Mouse (Mus musculus): ENCODE measurements around the gene Lrrfip2. TPM values are rescaled to one million over a fixed set of nuclear protein-coding genes. Genes with fewer than 3 reads are reported as not detected.

Lrrfip2 gene
- polyA plus RNA-seq, 1 experiment from 2014 or later: 43.5 TPM

DNA sequence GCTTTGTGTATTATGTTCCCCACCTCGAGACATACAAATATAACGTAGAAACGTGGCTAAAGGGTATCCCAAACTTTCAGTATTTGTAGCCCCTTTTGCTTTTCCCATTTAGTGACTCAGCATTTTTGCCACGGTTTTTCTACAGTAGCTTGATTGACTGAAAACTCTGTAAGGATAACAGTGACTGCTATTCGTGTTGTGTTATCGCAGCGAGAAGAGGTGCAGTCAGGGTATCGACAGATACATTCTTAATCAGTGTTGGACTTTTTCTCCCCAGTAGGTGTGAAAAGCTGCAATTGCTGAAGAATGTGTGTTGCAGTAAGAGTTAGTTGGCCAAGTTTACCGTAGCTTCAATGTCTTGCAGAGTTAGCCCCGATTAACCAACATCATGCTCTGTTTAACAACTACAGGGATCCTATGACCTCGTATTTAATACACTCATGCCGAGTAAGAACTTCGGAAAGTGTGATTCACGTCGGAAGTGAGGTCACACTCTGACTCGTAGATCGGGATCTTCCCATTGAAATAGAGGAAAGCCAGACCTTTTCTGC, 1.6 kb downstream of the Lrrfip2 start:
- WGBS: 11% methylated on average over 17 of the region's 17 CpGs
- H3K4me3 ChIP-seq: peak overlapping the region; percentile 93
- peaks cover 10% of the 10 kb centered on the region for H3K4me1 ChIP-seq
- no peaks in the 10 kb centered on the region for H3K27me3 ChIP-seq
- no peak overlapping the region for H3K27ac ChIP-seq
- H3K4me2 ChIP-seq (replicated peaks): peak overlapping the region; percentile 66
- ATAC-seq (ENCODE audit: insufficient number of reproducible peaks, insufficient read depth, low FRiP score, low TSS enrichment): no peak
- no peaks in the 10 kb centered on the region for H3K9me3 ChIP-seq
- H3K36me3 ChIP-seq: no peaks in the 10 kb centered on the region
- peak overlapping the region; percentile 87; the same call in 1 of the 2 replicates for H3K9ac ChIP-seq

DNA sequence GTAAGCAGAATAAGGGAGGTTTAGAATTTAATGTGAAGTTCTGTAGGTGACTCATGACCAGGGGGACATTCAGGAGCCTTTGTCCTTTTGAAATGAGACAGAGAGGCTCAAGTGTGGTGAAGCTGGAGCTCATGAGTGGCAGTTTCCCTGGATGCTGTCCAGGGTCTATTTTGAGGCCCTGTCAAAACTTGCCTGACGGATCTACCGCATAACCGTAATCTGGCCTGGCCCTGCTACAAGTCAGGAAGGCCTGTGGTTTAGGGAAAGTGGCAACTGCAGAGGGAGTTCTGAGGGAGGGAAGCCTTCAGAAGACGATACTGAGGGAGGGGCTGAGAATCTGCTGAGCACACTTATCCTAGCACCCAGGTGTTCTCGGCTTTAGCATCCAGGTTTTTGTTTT, 5.1 kb downstream of the Lrrfip2 start:
- no peak overlapping the region for H3K9ac ChIP-seq

DNA sequence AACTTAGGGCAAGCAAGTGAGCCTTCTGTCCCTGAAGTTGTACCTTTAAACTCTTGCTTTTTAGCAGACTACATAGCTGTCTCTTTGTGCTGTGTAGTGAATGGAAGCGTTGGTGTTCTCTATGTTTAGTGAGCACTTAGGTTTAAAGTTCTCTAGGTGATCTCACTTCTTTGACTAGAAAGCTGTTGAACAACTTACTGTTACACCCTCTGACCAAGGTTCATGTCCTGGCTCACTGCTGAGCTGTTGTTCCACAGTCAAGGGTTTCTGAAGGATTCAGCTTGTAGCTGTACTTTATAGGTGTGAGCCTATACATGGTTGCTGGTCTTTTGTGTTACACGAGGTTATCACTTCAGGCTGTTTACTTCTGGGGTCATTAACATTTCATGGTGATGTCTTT, 5.9 kb downstream of the Lrrfip2 start:
- Histone ChIP-seq H3K4me2 (replicated peaks) (no peak overlapping the region), H3K9ac (no peak overlapping the region), H3K27ac (no peak overlapping the region), H3K36me3 (no peaks in the 10 kb centered on the region), H3K4me1 (peaks cover 10% of the 10 kb centered on the region), H3K9me3 (no peaks in the 10 kb centered on the region), H3K4me3 (no peak overlapping the region), H3K27me3 (no peaks in the 10 kb centered on the region)
- WGBS: 72% methylated on average over 2 of the region's 2 CpGs
- no peak for ATAC-seq (ENCODE audit: insufficient number of reproducible peaks, insufficient read depth, low FRiP score, low TSS enrichment)

More for the DNA sequence above, 5.1 kb downstream of the Lrrfip2 start:
- Histone ChIP-seq H3K36me3 (no peaks in the 10 kb centered on the region), H3K4me3 (no peak overlapping the region), H3K9me3 (no peaks in the 10 kb centered on the region), H3K4me2 (replicated peaks) (no peak overlapping the region), H3K27me3 (no peaks in the 10 kb centered on the region), H3K27ac (no peak overlapping the region), H3K4me1 (peaks cover 10% of the 10 kb centered on the region)
- ATAC-seq (ENCODE audit: insufficient number of reproducible peaks, insufficient read depth, low FRiP score, low TSS enrichment): no peak
- WGBS: 68% methylated on average over 5 of the region's 5 CpGs

DNA sequence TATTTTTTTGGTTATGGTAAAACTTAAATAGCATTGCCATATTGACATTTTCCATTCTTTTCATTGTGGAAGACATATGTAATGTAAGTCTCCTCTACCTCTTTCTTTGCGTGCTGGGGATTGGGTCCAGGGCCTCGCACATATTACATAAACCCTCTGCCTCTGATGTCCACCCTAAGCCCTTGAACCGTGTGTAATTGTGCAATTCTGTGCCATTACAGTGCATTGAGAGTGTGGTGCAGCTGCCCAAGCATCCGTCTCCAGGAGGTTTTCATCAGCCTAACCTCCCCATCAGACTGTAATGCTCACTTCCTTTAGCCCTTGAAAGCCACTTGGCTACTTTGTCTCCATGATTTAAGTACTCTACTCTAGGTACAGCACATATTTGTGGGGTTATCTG, 7.0 kb downstream of the Lrrfip2 start:
- WGBS: 75% methylated on average over 4 of the region's 4 CpGs
- Histone ChIP-seq H3K9me3 (no peaks in the 10 kb centered on the region), H3K27ac (no peak overlapping the region), H3K4me1 (peaks cover 5% of the 10 kb centered on the region), H3K4me3 (no peak overlapping the region), H3K4me2 (replicated peaks) (no peak overlapping the region), H3K27me3 (no peaks in the 10 kb centered on the region), H3K36me3 (no peaks in the 10 kb centered on the region), H3K9ac (no peak overlapping the region)
- ATAC-seq (ENCODE audit: insufficient number of reproducible peaks, insufficient read depth, low FRiP score, low TSS enrichment): no peak

DNA sequence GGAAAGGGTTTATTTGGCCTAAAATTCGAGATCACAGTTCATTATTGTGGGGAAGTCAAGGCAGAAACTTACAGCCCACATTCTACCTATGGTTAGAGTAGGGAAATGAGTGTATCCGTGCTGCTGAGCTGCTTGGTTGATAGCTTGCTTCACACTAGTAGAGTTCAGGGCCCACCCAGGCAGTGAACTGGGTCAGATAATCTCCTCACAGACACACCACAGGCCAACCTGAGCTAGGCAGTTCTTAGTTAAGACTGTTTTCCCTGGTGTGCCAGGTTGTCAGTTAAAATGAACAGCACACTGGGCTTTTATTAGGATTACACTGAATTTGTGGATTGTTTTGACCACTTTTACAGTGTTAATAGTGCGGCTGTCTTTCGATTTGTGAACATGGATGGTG, 9.3 kb downstream of the Lrrfip2 start:
- H3K9ac ChIP-seq: no peak overlapping the region
- H3K9me3 ChIP-seq: no peaks in the 10 kb centered on the region
- H3K4me2 ChIP-seq (replicated peaks): no peak overlapping the region
- 84% methylated on average over 4 of the region's 4 CpGs for WGBS
- H3K4me1 ChIP-seq: peaks cover 3% of the 10 kb centered on the region; the same call in 1 of the 2 replicates
- no peaks in the 10 kb centered on the region for H3K27me3 ChIP-seq
- H3K4me3 ChIP-seq: no peak overlapping the region
- no peak for ATAC-seq (ENCODE audit: insufficient number of reproducible peaks, insufficient read depth, low FRiP score, low TSS enrichment)
- no peak overlapping the region for H3K27ac ChIP-seq
- H3K36me3 ChIP-seq: no peaks in the 10 kb centered on the region

DNA sequence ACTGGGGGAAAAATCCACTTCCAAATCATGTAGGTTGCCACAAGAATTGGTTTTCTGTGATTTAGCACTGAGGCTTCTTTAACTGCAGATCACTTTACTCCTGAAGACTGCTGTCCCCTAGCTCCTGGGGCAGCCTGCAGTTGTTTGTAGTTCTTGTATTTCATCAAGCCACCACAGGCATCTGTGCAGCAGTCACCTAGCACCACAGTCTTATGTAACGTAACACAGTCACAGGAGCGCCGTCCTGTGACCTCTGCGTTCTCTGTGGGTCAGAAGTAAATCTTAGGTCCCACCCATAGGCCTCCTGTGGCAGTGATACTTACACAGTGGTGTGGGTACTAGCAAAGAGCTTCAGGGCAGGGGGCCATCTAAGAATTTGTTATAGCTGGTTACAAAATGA, 10.4 kb downstream of the Lrrfip2 start:
- Histone ChIP-seq H3K4me2 (replicated peaks) (no peak overlapping the region), H3K4me3 (no peak overlapping the region), H3K9ac (no peak overlapping the region), H3K9me3 (no peaks in the 10 kb centered on the region), H3K27me3 (no peaks in the 10 kb centered on the region), H3K27ac (no peak overlapping the region), H3K36me3 (no peaks in the 10 kb centered on the region), H3K4me1 (no peaks in the 10 kb centered on the region)
- 52% methylated on average over 4 of the region's 4 CpGs for WGBS
- no peak for ATAC-seq (ENCODE audit: insufficient number of reproducible peaks, insufficient read depth, low FRiP score, low TSS enrichment)

DNA sequence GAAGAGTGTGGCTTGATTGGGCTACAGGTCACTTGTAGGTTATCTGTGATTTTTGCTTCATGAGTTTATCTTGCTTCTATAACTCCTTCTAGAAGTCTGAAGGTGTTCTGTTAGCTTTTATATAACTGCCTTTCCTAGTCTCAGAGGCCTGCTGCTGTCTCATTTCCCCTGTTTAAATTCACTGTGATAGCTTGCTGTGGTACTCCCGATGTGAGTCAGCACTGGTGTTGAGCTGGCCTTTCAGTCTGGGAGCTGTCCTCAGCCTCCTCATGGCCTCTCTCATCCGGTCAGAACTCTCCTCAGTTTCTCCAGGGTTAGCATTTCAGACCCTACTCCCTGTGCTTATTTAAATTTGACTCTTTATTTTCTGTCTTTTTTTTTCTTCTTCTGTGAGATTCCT, 12.7 kb downstream of the Lrrfip2 start:
- ATAC-seq (ENCODE audit: insufficient number of reproducible peaks, insufficient read depth, low FRiP score, low TSS enrichment): no peak
- H3K36me3 ChIP-seq: no peaks in the 10 kb centered on the region
- H3K27me3 ChIP-seq: no peaks in the 10 kb centered on the region
- H3K27ac ChIP-seq: no peak overlapping the region
- no peak overlapping the region for H3K4me3 ChIP-seq
- H3K9me3 ChIP-seq: no peaks in the 10 kb centered on the region
- no peak overlapping the region for H3K9ac ChIP-seq
- no peak overlapping the region for H3K4me2 ChIP-seq (replicated peaks)
- H3K4me1 ChIP-seq: no peaks in the 10 kb centered on the region
- 73% methylated on average over 2 of the region's 2 CpGs for WGBS

DNA sequence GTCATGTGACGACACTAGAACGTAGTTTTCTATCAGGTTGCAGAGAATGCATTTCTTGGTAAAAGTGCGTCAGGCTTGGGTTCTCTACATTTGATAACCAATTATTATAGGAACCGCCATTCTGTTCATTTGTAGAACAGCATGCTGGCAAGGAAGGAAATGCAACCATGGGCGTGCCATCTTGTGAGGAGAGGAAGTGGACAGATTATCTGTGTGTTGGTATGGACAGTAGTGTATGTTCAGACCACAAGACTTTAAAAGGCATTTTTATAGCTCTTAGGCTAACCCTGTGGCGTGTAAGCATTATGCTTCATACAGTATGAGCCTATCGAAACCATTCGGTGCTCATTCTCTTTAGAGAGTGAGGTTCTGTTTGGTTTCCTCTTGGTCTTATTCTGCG, 20.8 kb downstream of the Lrrfip2 start:
- no peak overlapping the region for H3K4me2 ChIP-seq (replicated peaks)
- H3K27me3 ChIP-seq: no peaks in the 10 kb centered on the region
- no peak overlapping the region for H3K9ac ChIP-seq
- no peaks in the 10 kb centered on the region for H3K4me1 ChIP-seq
- ATAC-seq (ENCODE audit: insufficient number of reproducible peaks, insufficient read depth, low FRiP score, low TSS enrichment): no peak
- H3K4me3 ChIP-seq: no peak overlapping the region
- 92% methylated on average over 9 of the region's 9 CpGs for WGBS
- H3K9me3 ChIP-seq: no peaks in the 10 kb centered on the region
- H3K27ac ChIP-seq: no peak overlapping the region
- H3K36me3 ChIP-seq: no peaks in the 10 kb centered on the region

DNA sequence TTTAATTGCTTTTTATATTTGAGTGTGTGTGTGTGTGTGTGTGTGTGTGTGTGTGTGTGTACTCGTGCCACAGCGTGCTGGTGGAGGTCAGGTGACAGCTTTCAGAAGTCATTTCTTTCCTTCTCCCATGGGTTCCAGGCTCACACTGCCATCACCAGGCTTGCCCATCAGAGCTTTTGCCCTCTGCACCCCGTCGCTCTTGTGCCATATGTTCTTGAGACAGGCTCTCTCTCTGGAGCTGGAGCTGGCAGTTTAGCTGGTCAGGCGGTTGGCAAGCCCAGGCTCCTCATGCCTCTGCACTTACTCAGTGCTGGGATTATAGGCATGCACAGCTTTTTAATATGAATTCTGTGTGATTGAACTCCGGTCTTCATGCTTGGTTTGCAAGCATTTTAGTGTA, 25.3 kb downstream of the Lrrfip2 start:
- no peak for ATAC-seq (ENCODE audit: insufficient number of reproducible peaks, insufficient read depth, low FRiP score, low TSS enrichment)
- H3K27ac ChIP-seq: no peak overlapping the region
- no peak overlapping the region for H3K9ac ChIP-seq
- no peaks in the 10 kb centered on the region for H3K36me3 ChIP-seq
- no peaks in the 10 kb centered on the region for H3K4me1 ChIP-seq
- no peak overlapping the region for H3K4me2 ChIP-seq (replicated peaks)
- no peaks in the 10 kb centered on the region for H3K27me3 ChIP-seq
- no peak overlapping the region for H3K4me3 ChIP-seq
- H3K9me3 ChIP-seq: no peaks in the 10 kb centered on the region
- 88% methylated on average over 6 of the region's 6 CpGs for WGBS

DNA sequence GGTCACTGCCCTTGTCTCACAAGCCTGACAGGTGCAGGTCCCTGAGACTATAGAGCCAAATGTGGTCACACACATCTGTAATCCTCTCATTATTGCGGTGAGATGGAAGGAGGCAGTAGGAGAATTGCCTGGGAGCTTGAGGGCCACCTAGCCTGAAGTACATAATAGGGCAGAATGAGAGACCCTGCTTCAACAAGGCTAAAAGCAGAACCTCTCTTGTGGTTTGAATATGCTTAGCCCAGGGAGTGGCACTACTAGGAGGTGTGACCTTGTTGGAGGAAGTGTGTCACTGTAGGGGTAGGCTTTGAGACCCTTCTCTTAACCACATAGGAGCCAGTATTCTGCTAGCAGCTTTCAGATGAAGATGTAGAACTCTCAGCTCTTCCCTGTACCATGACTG, 26.0 kb downstream of the Lrrfip2 start:
- ATAC-seq (ENCODE audit: insufficient number of reproducible peaks, insufficient read depth, low FRiP score, low TSS enrichment): no peak
- H3K27ac ChIP-seq: no peak overlapping the region
- no peak overlapping the region for H3K4me3 ChIP-seq
- WGBS: 87% methylated on average over 1 of the region's 1 CpGs
- no peaks in the 10 kb centered on the region for H3K36me3 ChIP-seq
- H3K27me3 ChIP-seq: no peaks in the 10 kb centered on the region
- no peak overlapping the region for H3K9ac ChIP-seq
- no peak overlapping the region for H3K4me2 ChIP-seq (replicated peaks)
- peaks cover 1% of the 10 kb centered on the region; the same call in 1 of the 2 replicates for H3K4me1 ChIP-seq
- H3K9me3 ChIP-seq: no peaks in the 10 kb centered on the region

DNA sequence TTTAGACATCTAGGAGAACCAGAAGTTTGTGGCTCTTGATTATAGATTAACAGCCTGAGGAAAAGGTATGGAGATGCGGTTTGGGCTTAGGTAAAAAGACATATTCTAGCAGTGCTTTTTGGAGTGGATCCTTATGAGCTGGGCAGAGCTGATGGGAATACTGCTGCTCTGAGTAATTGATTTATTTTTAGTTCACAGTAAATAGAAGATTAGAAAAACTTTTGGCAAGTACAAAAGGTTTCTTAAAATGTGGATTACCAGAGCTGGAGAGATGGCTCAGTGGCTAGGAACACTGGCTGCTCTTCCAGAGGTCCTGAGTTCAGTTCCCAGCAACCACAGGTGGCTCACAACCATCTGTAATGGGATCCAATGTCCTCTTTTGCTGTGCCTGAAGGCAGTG, 27.3 kb downstream of the Lrrfip2 start:
- Histone ChIP-seq H3K36me3 (no peaks in the 10 kb centered on the region), H3K4me2 (replicated peaks) (no peak overlapping the region), H3K4me3 (no peak overlapping the region), H3K27ac (no peak overlapping the region), H3K4me1 (peaks cover 14% of the 10 kb centered on the region; the same call in 1 of the 2 replicates), H3K9me3 (no peaks in the 10 kb centered on the region), H3K9ac (no peak overlapping the region), H3K27me3 (no peaks in the 10 kb centered on the region)
- 98% methylated on average over 1 of the region's 1 CpGs for WGBS
- no peak for ATAC-seq (ENCODE audit: insufficient number of reproducible peaks, insufficient read depth, low FRiP score, low TSS enrichment)

DNA sequence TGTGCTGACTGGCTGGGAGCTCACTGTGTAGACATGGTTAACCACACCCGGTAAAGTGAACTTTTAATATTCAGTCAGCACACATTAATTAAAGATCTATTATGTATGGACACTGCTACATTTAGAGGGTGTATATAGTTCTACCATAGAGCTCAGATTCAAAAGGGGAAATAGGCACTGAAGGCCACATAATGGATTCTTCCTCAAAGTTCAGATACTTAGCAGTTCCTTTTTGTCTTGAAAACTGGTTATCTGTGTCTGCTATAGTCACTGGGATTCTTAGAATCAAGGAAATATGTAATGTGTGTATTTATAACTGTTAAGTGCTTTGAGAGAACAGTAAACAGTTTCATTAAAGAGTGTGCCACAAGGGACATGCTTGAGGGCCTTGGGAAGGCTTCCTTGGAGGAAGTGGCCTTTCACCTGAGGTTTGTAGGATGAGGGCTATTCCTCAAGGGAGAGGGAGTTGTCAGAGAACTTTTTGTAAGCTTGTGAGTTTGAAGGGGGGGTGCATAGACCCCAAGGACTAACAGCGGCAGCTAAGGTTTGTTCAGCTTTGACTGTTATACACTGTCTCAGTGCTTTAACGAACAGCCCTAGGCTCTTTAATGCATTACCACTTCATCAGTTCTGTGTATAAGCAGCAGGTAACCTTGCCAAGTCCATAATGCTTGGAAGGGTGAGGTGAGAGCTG, 28.3 kb downstream of the Lrrfip2 start:
- no peaks in the 10 kb centered on the region for H3K36me3 ChIP-seq
- no peaks in the 10 kb centered on the region for H3K27me3 ChIP-seq
- H3K4me3 ChIP-seq: no peak overlapping the region
- no peak overlapping the region for H3K27ac ChIP-seq
- 93% methylated on average over 3 of the region's 3 CpGs for WGBS
- H3K9ac ChIP-seq: no peak overlapping the region
- no peak for ATAC-seq (ENCODE audit: insufficient number of reproducible peaks, insufficient read depth, low FRiP score, low TSS enrichment)
- H3K4me2 ChIP-seq (replicated peaks): no peak overlapping the region
- no peaks in the 10 kb centered on the region for H3K9me3 ChIP-seq
- H3K4me1 ChIP-seq: peaks cover 14% of the 10 kb centered on the region; the same call in 1 of the 2 replicates
